Mouse (Mus musculus) liver, adult 2 months (tissue): ENCODE measurements around the gene Prrt1.

ENCODE experiments used
- CTCF ChIP-seq: fragments of 200-500 bp; IDR thresholded peaks from 2 replicates; pipeline ENCODE4 v1.5.1; 2011; ENCODE audit warnings: low read depth, low read length, control low read depth
- POLR2A ChIP-seq: fragments of 200-500 bp; IDR thresholded peaks from 2 replicates; pipeline ENCODE4 v1.6.1; 2011; ENCODE audit warnings: low read length, control low read depth; ENCODE audit not compliant: insufficient read depth; ENCODE audit errors: extremely low read depth

GRCm38 (mm10) chr17:34627943-34628643 is 1.2 kb upstream of the Prrt1 start, which contains the start of gene Ppt2:
- TF ChIP-seq POLR2A, result no peak
- TF ChIP-seq CTCF, result no peak
